7 mouse cellular contexts compared by ENCODE assay signal in genomic region chr3:127790234-127791055, GRCm38 (mm10). TPM values are rescaled to one million over a fixed set of nuclear protein-coding genes. Genes with fewer than 3 reads are reported as not detected.
DNase-seq lines count a peak whose midpoint lies in the region; ATAC-seq and TF ChIP-seq lines count a peak whose summit lies in the region.

No protein-coding gene starts in this region.

- in situ Hi-C loops in CH12.LX (cut with MboI; ENCODE audit: low pct_ligation_motif_present, low pct_unique_long_range_greater_than_20kb, low sequenced_read_pairs) = no loop called here

- no peaks in the 10 kb centered on the region for H3K36me3 ChIP-seq in CH12.LX (replicated peaks in 1 of 2; ENCODE audit: control insufficient read depth in 1 of 2, insufficient read depth in 1 of 2, low read length in 1 of 2)
- no peaks in the 10 kb centered on the region for H3K36me3 ChIP-seq in embryonic facial prominence, embryonic 10.5 days (replicated peaks)
- no peaks in the 10 kb centered on the region for H3K36me3 ChIP-seq in heart, embryonic 14.5 days (ENCODE audit: control insufficient read depth, insufficient read depth, low read length)
- H3K36me3 ChIP-seq in kidney, postnatal 0 days (ENCODE audit: insufficient read depth, low read length) = no peaks in the 10 kb centered on the region

- dilution Hi-C loops in CH12.LX (cut with MboI; ENCODE audit: extremely low pct_ligation_motif_present, extremely low pct_unique_long_range_greater_than_20kb, low sequenced_read_pairs) = no loop called here

- H3K27me3 ChIP-seq in CH12.LX (replicated peaks) = peaks cover 8% of the 10 kb centered on the region
- peaks cover 71% of the 10 kb centered on the region for H3K27me3 ChIP-seq in embryonic facial prominence, embryonic 10.5 days (replicated peaks; ENCODE audit: low read depth, poor library complexity, severe bottlenecking)
- peaks cover 15% of the 10 kb centered on the region for H3K27me3 ChIP-seq in heart, embryonic 14.5 days (ENCODE audit: control insufficient read depth, insufficient read depth, low read length)
- no peaks in the 10 kb centered on the region for H3K27me3 ChIP-seq in kidney, postnatal 0 days (ENCODE audit: insufficient read depth, low read length)

- TF ChIP-seq EP300 in CH12.LX (IDR thresholded peaks at IDR 0.05; ENCODE audit: low read length) = no peak

- no peak for TF ChIP-seq POLR2A in CH12.LX (IDR thresholded peaks at IDR 0.05; ENCODE audit: low read depth, low read length)

- TF ChIP-seq CTCF in CH12.LX (conservative IDR thresholded peaks at IDR 0.05 in 1 of 2, IDR thresholded peaks at IDR 0.05 in 1 of 2; ENCODE audit: low read depth in 2 of 2, low read length in 2 of 2) = no peak
- TF ChIP-seq CTCF in kidney, postnatal 0 days (IDR thresholded peaks at IDR 0.05; ENCODE audit: low read depth) = no peak

- H3K9me3 ChIP-seq in CH12.LX (replicated peaks; ENCODE audit: low read length) = peaks cover 3% of the 10 kb centered on the region
- H3K9me3 ChIP-seq in embryonic facial prominence, embryonic 10.5 days = no peaks in the 10 kb centered on the region
- no peaks in the 10 kb centered on the region; the same call in 1 of the 2 replicates for H3K9me3 ChIP-seq in heart, embryonic 14.5 days (ENCODE audit: control insufficient read depth, low read length)
- H3K9me3 ChIP-seq in kidney, postnatal 0 days (replicated peaks; ENCODE audit: low read length) = no peaks in the 10 kb centered on the region

- peaks cover 3 to 38% of the 10 kb centered on the region in 2 experiments; a peak in 3 of 4 replicates for H3K4me1 ChIP-seq in CH12.LX (ENCODE audit: control insufficient read depth in 1 of 2, insufficient read depth in 2 of 2)
- H3K4me1 ChIP-seq in embryonic facial prominence, embryonic 10.5 days = peaks cover 24% of the 10 kb centered on the region
- peaks cover 4 to 6% of the 10 kb centered on the region in 2 experiments; a peak in 3 of 4 replicates for H3K4me1 ChIP-seq in heart, embryonic 14.5 days (ENCODE audit: control insufficient read depth in 2 of 2, insufficient read depth in 2 of 2, low read length in 2 of 2)
- H3K4me1 ChIP-seq in kidney, postnatal 0 days (replicated peaks; ENCODE audit: insufficient read depth, low read length) = peaks cover 4% of the 10 kb centered on the region; the same call in 1 of the 2 replicates

- TF ChIP-seq RAD21 in CH12.LX (IDR thresholded peaks at IDR 0.05; ENCODE audit: low read depth, low read length) = no peak

- H3K9ac ChIP-seq in CH12.LX (ENCODE audit: insufficient read depth, low read depth) = peak overlapping the region; percentile 83
- H3K9ac ChIP-seq in heart, embryonic 14.5 days (ENCODE audit: low read length) = peak overlapping the region; percentile 70
- H3K9ac ChIP-seq in kidney, postnatal 0 days (ENCODE audit: low read depth, low read length) = peak overlapping the region; percentile 69

- DNase-seq in CH12.LX (ENCODE audit: extremely low read depth) (no peak), R1 (ENCODE audit: low read depth, low spot score) (peak; percentile 19)
- DNase-seq in embryonic facial prominence, embryonic 10.5 days (ENCODE audit: low spot score) = peak; percentile 71
- peak; percentile 74 for DNase-seq in kidney, postnatal 0 days (ENCODE audit: low spot score)
- DNase-seq in lung, postnatal 36 days = peak; percentile 55
- DNase-seq in spleen, adult 12 weeks (ENCODE audit: low spot score) = peak; percentile 22

- peak overlapping the region; percentile 97 for H3K4me2 ChIP-seq in CH12.LX (ENCODE audit: insufficient read depth, low read depth, poor library complexity, severe bottlenecking)
- H3K4me2 ChIP-seq in heart, embryonic 14.5 days (ENCODE audit: low read length) = peak overlapping the region; percentile 98
- H3K4me2 ChIP-seq in kidney, postnatal 0 days (ENCODE audit: low read length) = peak overlapping the region; percentile 98

- H3K79me2 ChIP-seq in CH12.LX (replicated peaks; ENCODE audit: control insufficient read depth, extremely low read depth, insufficient read depth, poor library complexity, severe bottlenecking) = no peaks in the 10 kb centered on the region

- under 1% methylated on average over 36 of the region's 36 CpGs for WGBS in embryonic facial prominence, embryonic 10.5 days
- WGBS in heart, embryonic 14.5 days = under 1% methylated on average over 36 of the region's 36 CpGs
- under 1% methylated on average over 34 of the region's 36 CpGs for WGBS in kidney, postnatal 0 days

- ATAC-seq in heart, embryonic 14.5 days (ENCODE audit: insufficient number of reproducible peaks, insufficient read depth, low FRiP score, low read depth) = peak; percentile 45
- peak; percentile 58 for ATAC-seq in kidney, postnatal 0 days (replicated peaks; ENCODE audit: low FRiP score, low read depth)

- H3K27ac ChIP-seq in CH12.LX (ENCODE audit: insufficient read depth, low read depth) = no peak overlapping the region
- peak overlapping the region; percentile 67 for H3K27ac ChIP-seq in embryonic facial prominence, embryonic 10.5 days (replicated peaks)
- peak overlapping the region in 1 of 2 experiments; percentile 9; a peak in 1 of 4 replicates for H3K27ac ChIP-seq in heart, embryonic 14.5 days (replicated peaks in 1 of 2; ENCODE audit: control insufficient read depth in 1 of 2, insufficient read depth in 1 of 2, low read depth in 2 of 2, low read length in 2 of 2)
- H3K27ac ChIP-seq in kidney, postnatal 0 days = no peak overlapping the region; the same call in 1 of the 2 replicates

- H3K4me3 ChIP-seq in CH12.LX (replicated peaks in 1 of 3; ENCODE audit: low read depth in 2 of 3, low read length in 2 of 3, poor library complexity in 1 of 3) = peak overlapping the region; percentile 67 to 73 (median 68)
- H3K4me3 ChIP-seq in embryonic facial prominence, embryonic 10.5 days = peak overlapping the region; percentile 73
- H3K4me3 ChIP-seq in heart, embryonic 14.5 days (ENCODE audit: control insufficient read depth in 1 of 2, insufficient read depth in 1 of 2, low read depth in 1 of 2, low read length in 2 of 2) = peak overlapping the region; percentile 56 to 71
- peak overlapping the region; percentile 52 for H3K4me3 ChIP-seq in kidney, postnatal 0 days (replicated peaks; ENCODE audit: low read depth, low read length)

TF ChIP-seq in CH12.LX, 34 proteins besides CTCF, POLR2A, EP300 and RAD21:
- TF ChIP-seq NRF1 (IDR thresholded peaks at IDR 0.05; ENCODE audit: low read depth, low read length) (no peak), MAZ (IDR thresholded peaks at IDR 0.05; ENCODE audit: low read depth, low read length) (0 out of 2 replicates have a peak, but pooled peaks have one; percentile 21), MAFK (IDR thresholded peaks at IDR 0.05; ENCODE audit: insufficient replicate concordance, low read length) (peak; percentile 37; the same call in 1 of the 2 replicates), CHD2 (IDR thresholded peaks at IDR 0.05; ENCODE audit: low read length) (0 out of 2 replicates have a peak, but pooled peaks have one; percentile 20), ELF1 (IDR thresholded peaks at IDR 0.05; ENCODE audit: low read depth, low read length) (no peak)

RNA-seq across cellular contexts. Expression of gene Tifa, which starts 0.8 kb away (rescaled TPM):
- total RNA-seq in CH12.LX (2012; rRNA removed) (1.4 and 1.7 TPM in 2 replicates), CH12.LX (2014; rRNA removed) (2.8 and 3.1 TPM in 2 replicates)
- polyA plus RNA-seq in CH12.LX (2012; ENCODE audit: insufficient read length, low read depth) = 2.3 and 3.2 TPM in 2 replicates
- polyA plus RNA-seq in embryonic facial prominence, embryonic 10.5 days (2016; fragmentation: Nextera tagmentation; extraction: Ambion mirVana) = 1.6 and 1.9 TPM in 2 replicates
- polyA plus RNA-seq in heart, embryonic 14.5 days (2014; fragmentation: Nextera tagmentation; extraction: Ambion mirVana) = 3.6 and 3.8 TPM in 2 replicates
- polyA plus RNA-seq in kidney, postnatal 0 days (2015; fragmentation: Nextera tagmentation; extraction: Ambion mirVana) = 7.0 and 7.7 TPM in 2 replicates

RNA-seq across cellular contexts. Expression of gene Alpk1, which starts 10.1 kb away (rescaled TPM):
- total RNA-seq in CH12.LX (2012; rRNA removed) (1.3 and 1.8 TPM in 2 replicates), CH12.LX (2014; rRNA removed) (1.4 TPM in 2 replicates)
- polyA plus RNA-seq in CH12.LX (2012; ENCODE audit: insufficient read length, low read depth) = 1.5 and 1.6 TPM in 2 replicates
- polyA plus RNA-seq in embryonic facial prominence, embryonic 10.5 days (2016; fragmentation: Nextera tagmentation; extraction: Ambion mirVana) = 0.60 and 0.83 TPM in 2 replicates
- polyA plus RNA-seq in heart, embryonic 14.5 days (2014; fragmentation: Nextera tagmentation; extraction: Ambion mirVana) = 1.2 and 2.0 TPM in 2 replicates
- 0.61 and 0.75 TPM in 2 replicates for polyA plus RNA-seq in kidney, postnatal 0 days (2015; fragmentation: Nextera tagmentation; extraction: Ambion mirVana)

RNA-seq across cellular contexts. Expression of gene Ap1ar, which starts 46.9 kb away (rescaled TPM):
- total RNA-seq in CH12.LX (2012; rRNA removed) (45.7 and 45.8 TPM in 2 replicates), CH12.LX (2014; rRNA removed) (51.2 and 55.4 TPM in 2 replicates)
- 62.6 and 64.4 TPM in 2 replicates for polyA plus RNA-seq in CH12.LX (2012; ENCODE audit: insufficient read length, low read depth)
- 60.6 and 64.6 TPM in 2 replicates for polyA plus RNA-seq in embryonic facial prominence, embryonic 10.5 days (2016; fragmentation: Nextera tagmentation; extraction: Ambion mirVana)
- 26.2 and 30.4 TPM in 2 replicates for polyA plus RNA-seq in heart, embryonic 14.5 days (2014; fragmentation: Nextera tagmentation; extraction: Ambion mirVana)
- 39.6 and 40.2 TPM in 2 replicates for polyA plus RNA-seq in kidney, postnatal 0 days (2015; fragmentation: Nextera tagmentation; extraction: Ambion mirVana)
